Mouse (Mus musculus): ENCODE data around the gene Fdx1l. TPM values are rescaled to one million over a fixed set of nuclear protein-coding genes. Genes with fewer than 3 reads are reported as not detected.

Fdx1l gene
- polyA plus RNA-seq, 1 experiment: 83.9 TPM

GRCm38 (mm10) chr9:21091707-21092320 lies 18.4 kb upstream of the Fdx1l start, which contains the start of the genes Gm38431 and Raver1:
Gm38431 (minus strand) TSS chr9:21091997.
Raver1 (minus strand) TSS chr9:21092008.
- H3K27me3 ChIP-seq (ENCODE audit: control insufficient read depth, insufficient read depth, low read length): no peaks in the 10 kb centered on the region
- peak; percentile 97 to 99 for DNase-seq
- under 1% methylated on average over 54 of the region's 54 CpGs for WGBS
- TF ChIP-seq POLR2A (IDR thresholded peaks at IDR 0.05; ENCODE audit: borderline replicate concordance, insufficient read depth, low read length) (peak; percentile 64), CTCF (IDR thresholded peaks at IDR 0.05; ENCODE audit: borderline replicate concordance, insufficient read depth, low read depth, low read length) (no peak)
- no peak within 1 kb of the TSS for H3K27ac ChIP-seq (ENCODE audit: insufficient read depth, low read length)
- H3K4me3 ChIP-seq (replicated peaks; ENCODE audit: insufficient read depth, low read depth, low read length): peak within 1 kb of the TSS; percentile 93
- H3K4me1 ChIP-seq (ENCODE audit: control insufficient read depth, insufficient read depth, low read length): peaks cover 9% of the 10 kb centered on the region

GRCm38 (mm10) chr9:21090972-21091706 lies 17.7 kb upstream of the Fdx1l start:
- no peak for TF ChIP-seq POLR2A (IDR thresholded peaks at IDR 0.05; ENCODE audit: borderline replicate concordance, insufficient read depth, low read length)
- no peak for TF ChIP-seq CTCF (IDR thresholded peaks at IDR 0.05; ENCODE audit: borderline replicate concordance, insufficient read depth, low read depth, low read length)
- Histone ChIP-seq H3K4me3 (replicated peaks; ENCODE audit: insufficient read depth, low read depth, low read length) (peak overlapping the region; percentile 93), H3K27me3 (ENCODE audit: control insufficient read depth, insufficient read depth, low read length) (no peaks in the 10 kb centered on the region), H3K4me1 (ENCODE audit: control insufficient read depth, insufficient read depth, low read length) (peaks cover 9% of the 10 kb centered on the region), H3K27ac (ENCODE audit: insufficient read depth, low read length) (no peak overlapping the region)
- WGBS: 2% methylated on average over 24 of the region's 24 CpGs
- no peak for DNase-seq

GRCm38 (mm10) chr9:21090537-21090936 lies 17.1 kb upstream of the Fdx1l start:
- 88% methylated on average over 1 of the region's 1 CpGs for WGBS
- H3K27me3 ChIP-seq (ENCODE audit: control insufficient read depth, insufficient read depth, low read length): no peaks in the 10 kb centered on the region
- TF ChIP-seq POLR2A (IDR thresholded peaks at IDR 0.05; ENCODE audit: borderline replicate concordance, insufficient read depth, low read length): no peak
- no peak for TF ChIP-seq CTCF (IDR thresholded peaks at IDR 0.05; ENCODE audit: borderline replicate concordance, insufficient read depth, low read depth, low read length)
- H3K27ac ChIP-seq (ENCODE audit: insufficient read depth, low read length): no peak overlapping the region
- H3K4me3 ChIP-seq (replicated peaks; ENCODE audit: insufficient read depth, low read depth, low read length): peak overlapping the region; percentile 93
- DNase-seq: no peak
- H3K4me1 ChIP-seq (ENCODE audit: control insufficient read depth, insufficient read depth, low read length): peaks cover 9% of the 10 kb centered on the region

- WGBS: 58% methylated on average over 3 of the region's 3 CpGs
- DNase-seq: no peak
- H3K27ac ChIP-seq (ENCODE audit: insufficient read depth, low read length): no peak overlapping the region
- no peak for TF ChIP-seq CTCF (IDR thresholded peaks at IDR 0.05; ENCODE audit: borderline replicate concordance, insufficient read depth, low read depth, low read length)
- no peak for TF ChIP-seq POLR2A (IDR thresholded peaks at IDR 0.05; ENCODE audit: borderline replicate concordance, insufficient read depth, low read length)
- no peaks in the 10 kb centered on the region for H3K27me3 ChIP-seq (ENCODE audit: control insufficient read depth, insufficient read depth, low read length)
- no peak overlapping the region for H3K4me3 ChIP-seq (replicated peaks; ENCODE audit: insufficient read depth, low read depth, low read length)
- peaks cover 4% of the 10 kb centered on the region for H3K4me1 ChIP-seq (ENCODE audit: control insufficient read depth, insufficient read depth, low read length)
Measured at GRCm38 (mm10) chr9:21083324-21083723, 9.9 kb upstream of the Fdx1l start.

GRCm38 (mm10) chr9:21081127-21081526 lies 7.7 kb upstream of the Fdx1l start:
- DNase-seq: peak in 1 of 2 experiments; percentile 25
- TF ChIP-seq CTCF (IDR thresholded peaks at IDR 0.05; ENCODE audit: borderline replicate concordance, insufficient read depth, low read depth, low read length): no peak
- no peak for TF ChIP-seq POLR2A (IDR thresholded peaks at IDR 0.05; ENCODE audit: borderline replicate concordance, insufficient read depth, low read length)
- H3K4me3 ChIP-seq (replicated peaks; ENCODE audit: insufficient read depth, low read depth, low read length): no peak overlapping the region
- WGBS: 31% methylated on average over 9 of the region's 9 CpGs
- H3K27ac ChIP-seq (ENCODE audit: insufficient read depth, low read length): no peak overlapping the region
- peaks cover 4% of the 10 kb centered on the region for H3K4me1 ChIP-seq (ENCODE audit: control insufficient read depth, insufficient read depth, low read length)
- no peaks in the 10 kb centered on the region for H3K27me3 ChIP-seq (ENCODE audit: control insufficient read depth, insufficient read depth, low read length)

- TF ChIP-seq POLR2A (IDR thresholded peaks at IDR 0.05; ENCODE audit: borderline replicate concordance, insufficient read depth, low read length) (no peak), CTCF (IDR thresholded peaks at IDR 0.05; ENCODE audit: borderline replicate concordance, insufficient read depth, low read depth, low read length) (no peak)
- no peak overlapping the region for H3K4me3 ChIP-seq (replicated peaks; ENCODE audit: insufficient read depth, low read depth, low read length)
- H3K27me3 ChIP-seq (ENCODE audit: control insufficient read depth, insufficient read depth, low read length): no peaks in the 10 kb centered on the region
- no peak overlapping the region for H3K27ac ChIP-seq (ENCODE audit: insufficient read depth, low read length)
- no peak for DNase-seq
- no peaks in the 10 kb centered on the region; the same call in 1 of the 2 replicates for H3K4me1 ChIP-seq (ENCODE audit: control insufficient read depth, insufficient read depth, low read length)
- 88% methylated on average over 3 of the region's 3 CpGs for whole genome bisulfite sequencing
Measured at GRCm38 (mm10) chr9:21075625-21076024, 2.2 kb upstream of the Fdx1l start.

- Histone ChIP-seq H3K4me1 (ENCODE audit: control insufficient read depth, insufficient read depth, low read length) (no peaks in the 10 kb centered on the region; the same call in 1 of the 2 replicates), H3K4me3 (replicated peaks; ENCODE audit: insufficient read depth, low read depth, low read length) (no peak overlapping the region), H3K27ac (ENCODE audit: insufficient read depth, low read length) (no peak overlapping the region), H3K27me3 (ENCODE audit: control insufficient read depth, insufficient read depth, low read length) (no peaks in the 10 kb centered on the region)
- TF ChIP-seq CTCF (IDR thresholded peaks at IDR 0.05; ENCODE audit: borderline replicate concordance, insufficient read depth, low read depth, low read length): no peak
- no peak for DNase-seq
- 68% methylated on average over 1 of the region's 1 CpGs for WGBS
Measured at GRCm38 (mm10) chr9:21074173-21074572, 759 bp upstream of the Fdx1l start.

GRCm38 (mm10) chr9:21072641-21073040 lies 773 bp downstream of the Fdx1l start:
- 15% methylated on average over 4 of the region's 4 CpGs for WGBS
- H3K27ac ChIP-seq (ENCODE audit: insufficient read depth, low read length): no peak overlapping the region
- H3K4me3 ChIP-seq (replicated peaks; ENCODE audit: insufficient read depth, low read depth, low read length): peak overlapping the region; percentile 81
- H3K27me3 ChIP-seq (ENCODE audit: control insufficient read depth, insufficient read depth, low read length): no peaks in the 10 kb centered on the region
- H3K4me1 ChIP-seq (ENCODE audit: control insufficient read depth, insufficient read depth, low read length): no peaks in the 10 kb centered on the region; the same call in 1 of the 2 replicates
- DNase-seq: no peak
- no peak for TF ChIP-seq CTCF (IDR thresholded peaks at IDR 0.05; ENCODE audit: borderline replicate concordance, insufficient read depth, low read depth, low read length)
- TF ChIP-seq POLR2A (IDR thresholded peaks at IDR 0.05; ENCODE audit: borderline replicate concordance, insufficient read depth, low read length): no peak
